Mouse (Mus musculus): ENCODE data around the gene 1700001P01Rik.

GRCm38 (mm10) chr11:97740190-97740589 lies 35.5 kb downstream of the 1700001P01Rik start:
- no peak for TF ChIP-seq CTCF (IDR thresholded peaks at IDR 0.05; ENCODE audit: low read depth)
- no peak for TF ChIP-seq EP300 (IDR thresholded peaks at IDR 0.05; ENCODE audit: low read depth)
